Mouse (Mus musculus) layer of hippocampus, postnatal 14 days (tissue): ENCODE data around the gene Gm4787. TPM values are rescaled to one million over a fixed set of nuclear protein-coding genes. Genes with fewer than 3 reads are reported as not detected.
"Not testable (repeated sequence)": the region's sequence is repeated elsewhere in the genome, so short reads cannot be mapped to it uniquely, and the experiment has no call there.

Experiments used
- DNase-seq, 2 experiments: peaks; one replicate each; pipeline ENCODE4 v3.0.0; 2021 to 2022; ENCODE audit warnings: low spot score in 2 of 2, mixed read lengths in 1 of 2
- long read RNA-seq, 2 experiments: library from polyadenylated mRNA; stranded (forward); transcript quantifications; one replicate each; pipeline ENCODE4 v2.0.0; 2021
- total RNA-seq, 2 experiments: library from RNA; stranded (reverse); gene quantifications; 2 replicates each; pipeline ENCODE4 v1.2.3; 2021

The Gm4787 gene
- 1 to 10 TPM; 1.6 to 1.8 TPM for total RNA-seq
- long read RNA-seq, experiment 1: 0 reads
- long read RNA-seq, experiment 2: 0 reads

DNA sequence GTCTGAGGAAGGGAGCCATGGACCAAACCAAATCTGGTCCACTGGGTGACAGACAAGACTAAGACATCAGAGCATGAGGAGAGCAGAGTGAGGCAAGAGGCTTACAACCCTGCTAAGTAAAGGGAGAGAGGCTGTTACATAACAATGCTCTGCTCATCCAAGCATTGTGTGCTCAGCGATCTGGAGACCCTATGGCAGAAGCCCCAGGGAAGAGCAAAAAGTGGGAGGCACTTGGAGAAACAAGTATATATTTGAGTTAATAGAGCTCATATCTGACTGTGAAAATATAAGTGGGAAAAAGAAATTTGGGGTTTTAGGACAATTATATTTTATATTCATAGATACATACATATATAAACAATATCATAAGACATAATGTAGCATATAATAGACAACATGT lies at the start of gene Gm4787:
Gm4787 (minus strand) TSS at position 101 of the 400 bp plus-strand sequence.
- DNase-seq: not testable (repeated sequence)

DNA sequence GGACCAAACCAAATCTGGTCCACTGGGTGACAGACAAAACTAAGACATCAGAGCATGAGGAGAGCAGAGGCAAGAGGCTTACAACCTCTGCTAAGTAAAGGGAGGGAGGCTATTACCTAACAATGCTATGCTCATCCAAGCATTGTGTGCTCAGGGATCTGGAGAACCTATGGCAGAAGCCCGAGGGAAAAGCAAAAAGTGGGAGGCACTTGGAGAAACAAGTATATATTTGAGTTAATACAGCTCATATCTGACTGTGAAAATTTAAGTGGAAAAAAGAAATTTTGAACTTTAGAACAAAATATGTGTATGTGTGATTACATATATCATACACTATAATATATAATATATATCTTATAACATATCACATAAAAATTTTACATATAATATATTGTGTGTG lies 42.6 kb upstream of the Gm4787 start, which contains the start of gene Adam4:
Adam4 (minus strand) TSS at position 101 of the 400 bp plus-strand sequence.
- no peak for DNase-seq

DNA sequence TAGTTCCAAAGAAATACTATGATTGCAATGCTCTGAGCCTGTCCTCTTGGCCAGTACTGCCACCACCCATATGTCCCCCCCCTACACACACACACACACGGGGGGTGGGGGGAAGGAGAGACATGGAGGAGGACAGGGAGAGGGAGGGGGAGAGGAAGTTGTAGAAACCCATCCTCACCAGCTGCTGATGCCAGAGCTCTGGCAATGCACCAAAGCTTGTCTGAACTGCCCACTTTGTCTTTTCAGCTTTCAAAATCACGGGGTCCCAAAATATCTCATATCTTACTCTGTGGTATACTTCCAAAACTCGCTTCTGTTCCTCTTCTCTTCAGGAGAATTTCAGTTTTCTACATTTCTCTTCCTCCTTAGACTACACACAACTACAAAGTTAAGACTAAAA lies 33.9 kb upstream of the Gm4787 start:
- no peak for DNase-seq

DNA sequence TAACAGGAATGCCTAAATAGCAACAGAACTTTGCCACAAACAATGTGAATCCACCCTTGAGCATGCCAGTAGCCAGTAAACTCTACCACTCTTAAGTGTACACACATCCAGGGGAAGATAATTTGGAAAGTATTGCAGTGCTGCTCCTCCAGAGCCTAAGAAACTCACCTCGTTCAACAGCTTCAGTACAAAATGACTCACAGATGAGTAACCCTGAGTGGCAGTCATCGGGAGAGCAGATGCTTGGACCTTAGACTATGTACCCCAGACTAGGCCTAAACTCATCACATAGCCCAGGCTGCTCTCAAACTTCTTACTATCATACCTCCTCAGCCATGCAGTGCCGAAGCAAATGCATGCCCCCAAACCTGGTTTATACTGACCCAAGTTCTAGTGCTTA lies 29.7 kb upstream of the Gm4787 start:
- no peak for DNase-seq

DNA sequence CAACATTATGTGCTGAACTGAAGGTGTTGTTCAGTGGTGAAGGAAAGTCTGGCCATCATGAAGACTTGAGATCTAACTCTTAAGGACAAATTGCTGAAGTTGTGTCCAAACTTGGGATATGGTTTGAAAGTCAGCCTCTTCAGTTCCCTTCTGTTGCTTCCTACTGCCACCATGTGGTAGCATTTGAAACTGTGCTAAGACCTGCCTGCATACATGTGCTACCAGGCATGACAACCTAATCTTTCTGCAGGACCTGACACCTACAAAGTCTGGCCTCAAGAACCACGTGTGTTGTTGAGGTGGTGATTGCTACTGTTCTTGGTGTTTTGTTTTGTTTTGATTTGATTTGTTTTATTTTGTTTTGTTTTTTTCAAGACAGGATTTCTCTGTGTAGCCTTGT lies 22.9 kb upstream of the Gm4787 start:
- peak; percentile 57 to 78 for DNase-seq

DNA sequence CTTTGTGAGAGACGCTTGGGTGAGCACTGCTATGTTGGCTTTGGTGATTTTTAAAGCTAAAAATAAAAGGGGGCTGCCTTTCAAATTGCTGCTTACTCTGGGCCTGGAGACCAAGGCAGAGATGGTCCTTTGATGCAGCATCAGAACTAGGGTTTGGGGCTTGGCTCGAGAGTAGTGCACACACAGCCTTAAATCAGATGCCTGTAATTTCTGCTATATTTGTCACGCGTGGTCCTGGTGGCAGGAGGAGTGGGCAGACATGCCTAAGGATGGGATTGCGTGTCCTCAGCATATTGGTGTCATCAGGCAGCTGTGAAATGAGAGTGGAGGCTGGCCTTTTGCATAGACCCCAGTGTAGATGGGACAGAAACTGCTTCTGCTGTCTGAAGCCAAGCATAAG lies 45.4 kb downstream of the Gm4787 start:
- no peak for DNase-seq

DNA sequence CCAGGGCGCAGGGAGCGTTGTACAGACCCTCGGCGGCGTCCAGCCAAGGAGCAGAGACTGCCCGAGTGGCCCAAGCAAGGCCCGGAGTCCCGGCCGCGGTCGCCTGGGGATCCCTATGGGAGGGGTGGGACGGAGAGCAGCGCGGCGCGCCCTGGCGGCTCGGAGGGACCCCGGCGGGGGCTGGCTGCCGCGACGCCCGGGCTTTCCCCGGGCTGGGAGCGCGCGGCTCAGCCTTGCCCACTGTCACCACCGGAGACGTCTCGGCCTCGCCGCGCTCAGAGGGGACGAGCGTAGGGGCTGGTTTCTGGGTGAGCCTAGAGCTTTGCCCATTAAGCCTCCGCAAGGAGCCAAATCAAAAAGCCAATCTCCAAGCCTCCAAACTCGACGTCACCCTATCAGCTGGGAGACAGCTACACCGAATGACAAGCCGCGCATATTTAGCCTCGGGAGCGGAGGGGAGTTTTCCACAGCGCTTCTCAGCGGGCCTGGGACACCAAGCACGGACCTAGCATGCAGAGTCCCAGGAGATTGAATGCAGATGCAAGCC lies 46.3 kb downstream of the Gm4787 start, which contains the start of gene Slc8a3:
Slc8a3 (minus strand) TSS at position 306 of the 547 bp plus-strand sequence.
- peak; percentile 58 to 73 for DNase-seq

DNA sequence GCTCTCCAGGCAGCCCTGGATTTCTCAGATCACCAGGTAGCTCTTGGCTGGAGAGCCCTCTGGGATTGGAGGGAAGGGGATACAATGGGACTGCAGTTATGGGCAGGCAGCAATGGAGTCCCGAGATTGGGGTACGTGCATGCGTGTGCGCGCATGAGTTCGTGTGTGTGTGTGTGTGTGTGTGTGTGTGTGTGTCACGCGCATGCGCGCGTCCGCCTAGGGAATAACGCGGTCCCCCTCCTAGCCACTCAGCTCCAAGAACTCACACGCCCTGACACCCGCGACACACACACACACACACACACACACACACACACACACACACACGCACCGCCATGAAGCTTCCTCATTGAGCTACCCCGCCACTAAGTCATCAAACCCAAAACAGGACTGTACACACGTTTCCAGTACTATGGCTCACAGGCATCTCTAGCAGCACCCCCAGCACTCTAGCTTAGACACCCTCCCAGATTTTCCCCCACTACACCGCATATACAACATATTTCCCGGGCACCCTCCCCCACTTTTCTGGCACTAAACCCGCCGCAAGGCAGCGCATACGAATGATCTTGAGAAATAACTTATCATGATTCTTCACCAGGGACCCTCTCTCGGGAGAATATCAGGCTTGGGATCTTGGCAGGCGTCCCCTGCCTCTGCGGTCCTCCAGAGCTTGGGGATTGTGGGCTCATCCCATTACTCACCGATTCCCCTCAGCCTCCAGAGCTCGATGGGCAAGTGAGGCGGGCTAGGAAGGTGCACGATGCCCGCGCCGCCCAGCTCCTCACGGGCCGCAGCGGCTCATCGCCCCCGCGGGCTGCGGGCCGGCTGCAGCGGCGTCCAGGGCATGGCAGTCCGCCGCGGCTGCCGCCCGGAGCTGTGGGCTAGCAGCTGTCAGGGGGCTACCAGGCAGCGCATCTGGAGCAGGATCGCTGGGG lies 47.1 kb downstream of the Gm4787 start:
- DNase-seq: peak; percentile 61 to 63

DNA sequence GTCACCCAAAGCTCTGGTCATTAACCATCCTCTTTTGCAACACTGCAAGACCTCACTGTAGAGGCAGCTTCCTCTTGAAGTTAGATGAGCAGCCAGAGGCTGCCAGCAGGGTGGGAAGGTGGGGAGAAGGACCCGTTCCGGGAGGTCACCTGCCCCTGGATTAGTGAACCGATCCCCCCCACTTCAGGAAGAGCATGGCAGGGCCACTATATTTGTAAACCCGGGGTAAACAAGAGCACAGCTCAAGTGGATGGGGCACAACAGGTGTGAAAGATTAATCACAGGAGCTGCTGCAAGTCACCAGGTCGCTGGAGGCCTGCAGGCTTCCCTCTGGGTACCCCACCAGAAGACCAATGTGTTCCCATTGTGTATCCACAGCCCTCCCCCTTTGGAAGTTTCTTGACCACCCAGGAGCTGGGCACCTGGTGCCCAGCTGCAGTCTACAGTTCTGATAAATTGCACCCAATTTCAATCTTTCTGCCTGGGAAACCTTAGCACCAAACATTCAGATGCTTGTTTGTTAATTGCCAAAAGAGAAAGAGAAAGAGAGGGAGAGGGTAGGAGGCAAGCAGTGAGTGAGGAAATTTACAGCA lies 48.1 kb downstream of the Gm4787 start:
- DNase-seq: no peak

Other genes with a start within 250 kb of the Gm4787 start
- 10 to 100 TPM; 10.5 to 13.6 TPM for gene Slc8a3, start 46.3 kb downstream of the Gm4787 start, total RNA-seq
- 1 to 10 TPM; 2.4 to 3.2 TPM for gene Adam4, start 42.5 kb upstream of the Gm4787 start, total RNA-seq
- gene Cox16, start 105.7 kb upstream of the Gm4787 start, total RNA-seq: 10 to 100 TPM; 37.6 to 38.3 TPM
- gene Gm20498, start 153.4 kb upstream of the Gm4787 start, total RNA-seq: 10 to 100 TPM; 33.6 to 40.9 TPM
- gene Synj2bp, start 153.4 kb upstream of the Gm4787 start, total RNA-seq: 10 to 100 TPM; 21.9 to 22.5 TPM
- gene Adam21, start 189.0 kb upstream of the Gm4787 start, total RNA-seq: under 1 TPM in 1 of 2 experiments, not detected in 1; 0.38 TPM
- 10 to 100 TPM; 21.9 to 23.8 TPM for gene Med6, start 215.5 kb upstream of the Gm4787 start, total RNA-seq